Mouse (Mus musculus) ES-Bruce4 (cell line): ENCODE measurements around the gene Cfap44.

Experiments
- CTCF ChIP-seq: IDR thresholded peaks from one replicate; pipeline ENCODE4 v1.8.1; 2011; ENCODE audit warnings: low read depth, low read length
- EP300 ChIP-seq: IDR thresholded peaks from 2 replicates; pipeline ENCODE4 v1.6.1; 2011; ENCODE audit warnings: low read depth, low read length; ENCODE audit not compliant: insufficient read depth
- POLR2A ChIP-seq: IDR thresholded peaks from one replicate; pipeline ENCODE4 v1.8.1; 2011; ENCODE audit warnings: low read length; ENCODE audit not compliant: insufficient read depth

- TF ChIP-seq CTCF (no peak), POLR2A (no peak), EP300 (no peak)
These were observed 13.0 kb upstream of the Cfap44 start for GRCm38 (mm10) chr16:44381578-44381977.
